Mouse (Mus musculus) testis, postnatal 14 days (tissue): ENCODE results near the gene Fanca.

Source experiments
- DNase-seq: peaks from one replicate; pipeline ENCODE4 v3.0.0; 2021; ENCODE audit warnings: low spot score

The Fanca gene

DNA sequence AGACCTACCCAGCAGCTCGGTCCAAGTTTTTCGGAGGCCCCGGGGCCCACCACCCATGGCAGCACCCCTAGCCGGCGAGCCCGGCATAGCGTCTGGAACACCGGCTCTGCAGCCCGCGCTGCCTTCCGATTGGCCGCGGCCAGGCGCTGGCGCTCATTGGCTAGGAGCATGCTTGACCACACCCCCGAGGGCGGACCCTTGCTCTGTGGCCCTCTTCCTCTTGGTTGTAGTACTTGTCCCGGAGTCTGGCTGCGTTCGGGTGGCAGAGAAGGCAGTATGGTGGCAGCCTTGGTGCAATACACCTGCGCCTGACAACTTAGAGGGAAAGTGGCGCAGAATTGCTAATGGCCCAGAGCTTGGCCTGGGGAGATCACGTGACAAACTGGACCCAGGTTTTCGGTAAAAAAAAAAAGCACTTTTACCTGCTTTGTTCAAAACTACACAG is at the start of gene Fanca:
Gene Fanca (minus strand): TSS at position 110 of the 445 bp plus-strand sequence.
- peak; percentile 94 for DNase-seq

GRCm38 (mm10) chr8:123361082-123361739 is 42.8 kb upstream of the Fanca start:
- DNase-seq: peak; percentile 50

DNA sequence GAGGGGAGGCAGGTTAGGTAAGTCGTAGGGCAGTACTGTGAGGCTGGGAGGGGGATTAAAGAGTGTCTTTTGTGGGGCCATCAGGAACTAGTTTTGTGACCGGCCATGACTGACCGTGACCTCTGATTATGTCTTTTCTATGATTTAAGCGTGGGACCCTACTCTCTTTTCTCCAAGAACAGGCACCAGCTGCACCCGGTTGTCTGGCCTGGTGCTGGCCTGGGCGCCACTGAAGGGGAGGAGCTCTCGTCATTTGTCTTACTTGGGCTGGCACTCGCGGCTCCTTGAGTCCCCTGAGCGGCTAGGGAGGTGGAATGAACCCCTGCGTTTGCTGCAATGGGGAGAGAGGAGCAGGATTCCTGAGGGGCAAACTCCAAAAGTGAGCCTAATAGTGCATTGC is 34.8 kb upstream of the Fanca start:
- no peak for DNase-seq

- DNase-seq: no peak
Observed at GRCm38 (mm10) chr8:123352786-123353185, 34.4 kb upstream of the Fanca start.

DNA sequence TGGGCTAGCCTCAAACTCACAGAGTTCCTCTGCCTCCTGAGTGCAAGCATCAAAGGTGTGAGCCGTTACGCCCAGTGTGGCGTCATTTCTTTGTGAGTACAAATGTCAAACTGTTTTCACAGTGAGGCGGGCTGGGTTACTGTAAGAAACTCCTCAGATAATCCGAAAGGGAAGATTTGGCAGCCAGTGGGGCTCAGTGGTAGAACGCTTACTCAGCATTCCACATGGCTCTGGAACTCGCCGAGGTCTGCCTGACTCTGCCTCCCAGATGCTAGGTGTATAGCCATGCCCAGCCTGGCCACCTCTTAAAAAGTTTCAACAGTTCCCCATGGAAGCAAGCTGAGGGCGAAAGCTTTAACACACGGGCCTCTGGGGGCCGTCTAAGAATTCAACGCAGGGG is 33.7 kb upstream of the Fanca start:
- DNase-seq: no peak

GRCm38 (mm10) chr8:123349073-123349472 is 30.7 kb upstream of the Fanca start:
- no peak for DNase-seq

DNA sequence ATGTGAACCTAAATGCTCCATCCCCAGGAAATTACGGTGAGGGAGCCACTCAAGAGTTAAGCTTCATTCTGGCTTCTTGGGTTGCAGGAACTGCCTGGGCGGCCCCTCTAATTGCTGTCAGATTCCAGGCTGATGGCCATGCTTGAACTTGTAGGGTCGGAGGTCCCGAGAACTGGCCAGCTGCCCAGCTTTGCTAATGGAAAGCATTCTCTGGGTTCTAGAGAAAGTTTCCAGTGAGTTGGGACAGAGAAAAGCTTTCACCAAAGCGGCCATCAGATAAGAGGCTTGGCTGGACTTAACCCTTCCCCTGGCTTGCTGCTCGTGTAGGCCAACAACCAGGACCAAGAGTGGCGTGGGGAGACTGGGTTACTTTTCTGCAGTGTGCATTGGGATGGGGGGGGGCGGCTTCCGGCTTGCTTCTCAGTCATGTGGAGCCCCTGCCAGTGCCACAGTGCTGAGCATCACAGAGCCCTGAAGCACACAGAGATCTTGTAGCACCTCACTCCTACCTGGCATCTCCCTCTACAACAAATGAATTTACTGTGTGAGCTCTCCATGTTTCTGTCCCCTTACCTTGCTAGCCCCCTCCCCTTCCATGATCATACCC is 30.0 kb upstream of the Fanca start:
- DNase-seq: peak; percentile 56

DNA sequence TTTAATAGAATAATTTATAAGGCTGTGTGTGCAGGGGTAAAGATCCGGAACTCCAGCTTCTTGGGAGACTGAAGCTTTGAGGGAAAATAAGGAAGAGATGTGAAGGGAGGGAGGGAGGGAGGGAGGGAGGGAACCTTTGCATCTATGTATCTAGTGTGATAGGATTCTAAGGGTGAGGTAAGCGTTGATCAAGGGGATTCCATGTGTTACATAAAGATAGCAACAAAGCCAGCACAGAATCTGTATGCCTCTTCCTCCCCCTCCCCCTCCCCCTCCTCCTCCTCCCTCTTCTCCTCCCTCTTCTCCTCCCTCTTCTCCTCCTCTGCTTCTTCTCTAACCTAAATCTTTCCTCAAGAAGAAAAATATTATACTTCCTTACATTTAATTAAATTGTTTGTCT is 28.9 kb upstream of the Fanca start:
- DNase-seq: no peak

- DNase-seq: no peak
Observed at GRCm38 (mm10) chr8:123345856-123346255, 27.5 kb upstream of the Fanca start.

GRCm38 (mm10) chr8:123345135-123345534 is 26.8 kb upstream of the Fanca start:
- no peak for DNase-seq

DNA sequence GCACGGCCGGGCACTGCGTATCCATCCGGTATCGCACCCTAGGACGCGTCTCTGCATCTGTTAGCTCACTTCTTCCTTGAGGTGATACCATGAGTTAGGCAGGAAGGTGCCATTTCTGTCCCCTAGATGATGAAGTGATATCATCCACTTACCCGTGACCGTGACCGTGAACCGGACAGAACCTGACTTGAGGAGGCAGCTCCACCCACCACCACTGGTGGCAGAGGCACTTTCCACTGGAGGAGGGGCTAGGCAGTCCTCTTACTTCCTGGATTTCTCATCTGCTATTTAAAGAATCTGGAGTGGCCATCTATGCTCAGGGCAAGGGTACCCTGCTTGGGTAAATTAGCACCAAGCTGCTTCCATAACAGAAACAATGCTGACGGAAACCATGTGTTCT is 25.0 kb upstream of the Fanca start:
- no peak for DNase-seq

DNA sequence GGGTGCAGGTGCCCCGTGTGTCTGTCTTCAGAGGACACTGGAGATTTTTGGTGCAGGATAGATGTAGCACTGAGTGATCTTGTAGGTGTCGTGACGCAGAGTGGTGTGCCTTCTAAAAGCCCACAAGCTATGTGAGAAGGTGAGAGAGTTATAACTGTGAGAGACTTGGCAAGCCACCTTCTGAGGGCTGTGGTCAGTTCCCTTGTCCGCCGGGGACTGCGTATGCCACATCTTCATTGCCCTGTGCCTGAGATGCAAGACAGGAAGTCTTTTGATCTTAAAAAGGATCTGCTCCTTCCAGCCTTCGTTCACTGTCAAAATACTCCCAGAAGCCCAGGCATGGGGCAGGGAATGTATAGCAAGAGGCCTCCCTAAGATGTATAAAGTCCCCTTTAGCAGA is 24.5 kb upstream of the Fanca start:
- DNase-seq: no peak

- peak; percentile 48 for DNase-seq
Observed at GRCm38 (mm10) chr8:123342253-123342652, 23.9 kb upstream of the Fanca start.

- DNase-seq: no peak
Observed at GRCm38 (mm10) chr8:123341040-123342015, 23.0 kb upstream of the Fanca start.

DNA sequence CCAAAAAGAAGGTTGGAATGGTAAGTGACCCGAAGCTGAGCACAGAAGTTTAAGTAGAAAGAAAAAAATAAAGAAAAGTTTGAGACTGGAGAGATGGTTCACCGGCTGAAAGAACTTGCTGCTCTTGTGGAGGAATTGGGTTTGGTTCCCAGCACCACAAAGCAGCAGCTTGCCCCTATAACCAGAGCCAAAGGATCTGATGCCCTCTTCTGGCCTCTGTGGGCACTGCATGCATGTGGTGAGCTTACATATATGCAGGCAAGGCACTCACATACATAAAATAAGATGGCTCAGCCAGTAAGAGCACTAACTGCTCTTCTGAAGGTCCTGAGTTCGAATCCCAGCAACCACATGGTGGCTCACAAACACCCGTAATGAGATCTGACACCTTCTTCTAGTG is 21.7 kb upstream of the Fanca start:
- DNase-seq: no peak

DNA sequence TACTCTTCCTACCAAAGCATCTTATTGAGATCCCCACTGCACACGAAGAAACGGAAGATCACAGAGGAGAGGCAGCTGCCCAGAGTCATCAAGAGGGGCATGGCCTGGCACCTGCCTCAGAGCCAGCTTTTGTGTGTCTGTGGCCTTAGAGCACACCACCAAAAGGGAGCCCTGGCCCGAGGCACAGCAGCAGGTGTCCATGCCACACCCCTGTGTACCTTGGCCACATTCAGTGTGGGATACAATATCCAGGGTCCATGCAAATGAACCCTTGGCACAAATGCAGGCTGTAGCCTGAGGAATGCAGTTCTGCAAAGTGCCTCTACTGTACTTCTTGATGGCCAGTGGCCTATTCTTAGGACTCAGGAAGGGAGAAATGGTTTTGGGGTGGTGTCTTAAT is 19.1 kb upstream of the Fanca start:
- DNase-seq: no peak

- no peak for DNase-seq
Observed at GRCm38 (mm10) chr8:123334467-123334866, 16.1 kb upstream of the Fanca start.

- DNase-seq: peak; percentile 66
Observed at GRCm38 (mm10) chr8:123333864-123334263, 15.5 kb upstream of the Fanca start.

DNA sequence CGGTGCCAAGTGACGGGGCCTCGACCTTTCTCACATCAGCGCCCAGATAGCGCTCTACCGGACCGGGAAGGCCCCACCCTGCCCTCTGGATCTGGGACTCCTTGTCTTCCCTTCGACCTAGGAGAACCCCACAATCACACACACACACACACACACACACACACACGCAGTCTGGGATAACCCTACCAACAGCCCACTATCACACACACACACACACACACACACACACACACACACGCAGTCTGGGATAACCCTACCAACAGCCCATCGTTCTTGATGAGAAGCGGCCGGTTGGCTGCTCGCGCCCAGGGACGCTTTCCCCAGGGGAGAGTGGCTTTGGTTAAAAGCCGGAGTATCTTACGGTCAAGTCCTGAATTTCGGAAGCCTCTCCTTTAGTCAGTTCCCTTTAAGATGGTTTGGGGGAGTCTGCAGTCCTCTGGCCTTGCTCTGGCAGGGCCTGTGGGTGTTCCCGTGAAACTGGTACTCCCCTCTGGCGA is 14.8 kb upstream of the Fanca start:
- peak; percentile 51 for DNase-seq

DNA sequence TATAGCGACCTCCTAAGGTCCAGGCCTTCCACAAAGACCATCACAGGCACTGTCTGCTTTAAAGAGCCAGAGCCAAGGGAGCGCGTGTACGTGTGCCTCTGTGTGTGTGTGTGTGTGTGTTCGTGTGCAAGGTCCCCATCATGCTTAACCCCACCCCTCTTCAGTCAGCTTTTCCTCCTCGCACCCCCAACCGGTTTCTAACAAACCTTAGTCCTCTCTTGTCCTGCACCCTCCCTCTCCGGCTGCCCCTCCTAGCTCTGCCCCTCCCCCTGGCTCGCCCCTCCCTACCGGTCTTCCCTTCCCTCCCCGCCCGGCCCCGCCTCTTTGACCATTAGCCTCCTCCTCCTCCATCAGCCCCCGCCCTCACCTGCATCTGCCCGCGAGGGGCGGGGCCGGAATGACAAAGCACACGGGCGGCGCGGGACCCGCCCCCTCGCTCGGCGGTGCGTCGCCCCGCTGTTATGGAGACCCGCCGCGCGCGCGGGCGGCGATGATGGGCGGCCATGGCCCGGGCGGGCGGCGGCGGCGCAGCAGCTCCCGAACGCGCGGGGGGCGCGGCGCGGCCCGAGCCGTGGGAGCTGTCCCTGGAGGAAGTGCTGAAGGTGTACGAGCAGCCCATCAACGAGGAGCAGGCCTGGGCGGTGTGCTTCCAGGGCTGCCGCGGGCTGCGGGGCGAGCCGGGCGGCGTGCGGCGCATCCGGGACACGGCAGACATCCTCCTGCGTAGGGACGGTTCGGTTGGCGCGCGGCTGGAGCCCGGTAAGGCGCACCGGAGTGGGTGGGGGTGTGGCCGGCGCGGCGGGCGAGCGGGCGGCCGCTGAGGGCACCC is 14.1 kb upstream of the Fanca start, which contains the start of gene Spire2:
Gene Spire2 (plus strand): TSS at position 452 of the 829 bp plus-strand sequence.
- peak; percentile 77 for DNase-seq

DNA sequence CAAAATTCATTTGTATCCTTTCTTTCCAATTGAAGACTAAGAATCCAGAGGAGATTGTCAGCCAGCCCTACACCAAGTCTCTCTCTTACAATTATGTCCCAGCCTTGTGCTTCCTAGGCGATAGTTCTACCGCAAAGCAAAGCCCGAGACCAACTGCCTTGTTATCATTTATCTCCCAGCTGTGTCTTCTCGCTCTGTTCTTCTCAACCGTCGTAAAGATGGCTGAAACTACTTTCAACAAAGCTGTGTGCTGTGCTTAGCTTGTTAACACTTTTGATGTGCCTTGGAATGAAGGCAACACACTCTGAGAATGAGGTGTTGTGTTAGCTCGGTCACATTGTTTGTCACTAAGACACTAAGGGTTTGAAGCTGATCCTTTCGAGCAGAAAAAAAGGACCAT is 13.4 kb upstream of the Fanca start:
- DNase-seq: no peak

- no peak for DNase-seq
Observed at GRCm38 (mm10) chr8:123331301-123331700, 12.9 kb upstream of the Fanca start.
